Mouse (Mus musculus): ENCODE data around the gene Vmn1r64.
"Not testable (repeated sequence)": the region's sequence is repeated elsewhere in the genome, so short reads cannot be mapped to it uniquely, and the experiment has no call there.

Gene Vmn1r64

DNA sequence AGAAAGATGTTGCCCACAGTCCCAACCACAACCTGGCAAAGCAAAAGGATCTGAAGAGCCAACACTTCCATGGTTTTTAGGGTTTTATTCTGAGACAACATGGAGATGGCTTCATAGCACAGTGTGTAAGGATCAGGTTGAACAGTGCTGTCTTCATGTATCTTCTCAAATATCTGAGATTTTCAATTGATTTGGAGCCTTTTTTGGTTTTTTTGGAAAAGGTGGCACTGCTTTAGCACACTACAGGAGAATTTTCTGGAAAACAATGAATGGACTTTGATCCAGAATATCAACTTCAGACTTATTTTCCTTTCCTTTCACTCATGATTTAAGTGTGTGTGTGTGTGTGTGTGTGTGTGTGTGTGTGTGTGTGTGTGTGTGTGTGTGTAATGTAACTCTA, at the start of gene Vmn1r64:
Gene Vmn1r64, minus strand, starts transcription at position 101 of the 400 bp plus-strand sequence.
- in situ Hi-C loops (cut with MboI) = no loop called here

- in situ Hi-C loops (cut with MboI) = no loop called here
Measured at GRCm38 (mm10) chr7:5899238-5899637, 14.9 kb upstream of the Vmn1r64 start.

GRCm38 (mm10) chr7:5897245-5897644, 12.9 kb upstream of the Vmn1r64 start:
- in situ Hi-C loops (cut with MboI) = not testable (repeated sequence)
